Mouse (Mus musculus) layer of hippocampus, postnatal 14 days (tissue): ENCODE data around the gene A030005K14Rik. TPM values are rescaled to one million over a fixed set of nuclear protein-coding genes. Genes with fewer than 3 reads are reported as not detected.

Experiments used
- DNase-seq, 2 experiments: peaks; one replicate each; pipeline ENCODE4 v3.0.0; 2021 to 2022; ENCODE audit warnings: low spot score in 2 of 2, mixed read lengths in 1 of 2
- long read RNA-seq, 2 experiments: library from polyadenylated mRNA; stranded (forward); transcript quantifications; one replicate each; pipeline ENCODE4 v2.0.0; 2021
- total RNA-seq, 2 experiments: library from RNA; stranded (reverse); gene quantifications; 2 replicates each; pipeline ENCODE4 v1.2.3; 2021

A030005K14Rik gene
- not detected for total RNA-seq
- long read RNA-seq, experiment 1 = 0 reads
- long read RNA-seq, experiment 2 = 0 reads

GRCm38 (mm10) chr1:83059278-83059677 lies at the start of gene A030005K14Rik:
Gene A030005K14Rik, minus strand, starts transcription at chr1:83059378.
- no peak for DNase-seq

- no peak for DNase-seq
Observed at GRCm38 (mm10) chr1:83107410-83107978, 48.3 kb upstream of the A030005K14Rik start.

DNA sequence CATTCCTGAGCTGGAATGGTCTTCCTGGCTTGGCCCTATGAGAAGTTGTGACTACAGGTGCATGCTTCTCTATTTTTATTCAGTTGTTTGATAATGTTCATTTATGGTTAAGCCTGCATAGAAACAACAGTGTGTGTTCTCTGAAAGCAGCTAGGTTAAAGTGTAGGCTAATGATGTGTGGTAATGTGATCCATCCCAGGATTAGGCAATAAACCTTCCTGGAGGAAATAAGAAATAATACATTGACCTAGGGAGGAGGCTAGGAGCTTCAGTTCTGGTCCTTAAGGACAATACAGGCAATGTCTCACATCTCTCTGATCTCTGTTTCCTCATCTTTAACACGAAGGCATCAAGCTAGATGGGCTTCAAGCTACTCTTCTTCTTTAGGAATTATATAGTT lies 46.3 kb upstream of the A030005K14Rik start:
- DNase-seq = no peak

DNA sequence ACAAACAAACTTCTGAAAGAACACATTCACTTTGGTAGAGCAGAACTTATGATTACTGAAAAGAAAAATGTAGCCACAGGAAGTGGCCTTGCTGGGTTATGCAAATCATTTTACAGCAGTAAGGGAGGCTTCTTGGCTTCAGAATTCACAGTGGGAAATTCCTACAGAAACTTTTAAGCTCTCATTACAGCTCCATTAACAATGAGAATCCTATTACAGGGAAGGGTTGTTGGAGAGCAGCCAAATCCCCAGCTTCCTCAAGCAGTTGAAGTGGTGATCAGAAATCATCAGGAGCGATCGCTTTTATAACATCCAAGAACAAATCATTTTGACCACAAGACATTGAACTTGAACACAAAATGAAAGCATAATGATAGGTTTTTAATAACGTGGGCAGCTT lies 42.7 kb upstream of the A030005K14Rik start:
- peak in 1 of 2 experiments; percentile 6 for DNase-seq

GRCm38 (mm10) chr1:83099580-83100137 lies 40.5 kb upstream of the A030005K14Rik start:
- DNase-seq = no peak

DNA sequence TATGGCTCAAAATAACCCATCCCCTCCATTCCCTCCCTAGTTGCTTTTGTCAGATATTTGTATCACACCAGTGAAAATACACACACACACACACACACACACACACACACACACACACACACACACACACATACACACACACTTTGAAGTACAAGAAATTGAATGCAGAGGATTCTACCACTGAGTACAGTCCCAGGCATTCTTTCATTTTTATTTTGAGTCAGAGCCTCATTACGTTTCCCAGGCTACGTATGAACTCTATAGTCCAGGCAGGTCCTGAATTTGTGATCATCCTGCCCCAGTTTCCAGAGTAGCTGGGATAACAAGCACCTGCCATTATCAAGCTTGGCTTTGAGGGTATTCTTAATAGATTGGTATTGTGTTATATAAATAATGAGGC lies 40.0 kb upstream of the A030005K14Rik start:
- DNase-seq = no peak

GRCm38 (mm10) chr1:83096935-83097334 lies 37.8 kb upstream of the A030005K14Rik start:
- DNase-seq = no peak

GRCm38 (mm10) chr1:83091268-83091667 lies 32.1 kb upstream of the A030005K14Rik start:
- no peak for DNase-seq

DNA sequence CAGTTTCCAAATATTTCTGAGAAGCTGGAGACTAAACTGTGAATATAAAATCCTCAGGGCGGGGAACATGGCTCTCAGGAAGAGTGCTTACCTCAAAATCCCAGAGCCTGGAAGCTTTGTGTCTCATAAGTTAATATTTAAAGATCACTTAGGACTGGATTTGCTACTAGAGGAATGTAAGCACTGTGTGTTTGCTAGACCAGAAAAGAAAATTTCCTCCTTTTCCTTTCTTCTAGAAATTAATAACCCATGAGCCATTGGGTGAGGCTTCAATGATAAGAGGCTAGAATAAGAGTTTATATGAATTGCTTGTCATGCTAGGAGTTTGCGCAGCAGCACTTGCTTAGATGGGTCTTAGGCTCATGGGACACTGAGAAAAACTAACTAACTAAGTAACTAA lies 25.6 kb upstream of the A030005K14Rik start:
- DNase-seq = no peak

GRCm38 (mm10) chr1:83077016-83077415 lies 17.8 kb upstream of the A030005K14Rik start:
- DNase-seq = no peak

- DNase-seq = peak; percentile 50 to 67
Observed at GRCm38 (mm10) chr1:83076190-83076917, 17.2 kb upstream of the A030005K14Rik start.

- DNase-seq = no peak
Observed at GRCm38 (mm10) chr1:83075526-83076189, 16.5 kb upstream of the A030005K14Rik start.

DNA sequence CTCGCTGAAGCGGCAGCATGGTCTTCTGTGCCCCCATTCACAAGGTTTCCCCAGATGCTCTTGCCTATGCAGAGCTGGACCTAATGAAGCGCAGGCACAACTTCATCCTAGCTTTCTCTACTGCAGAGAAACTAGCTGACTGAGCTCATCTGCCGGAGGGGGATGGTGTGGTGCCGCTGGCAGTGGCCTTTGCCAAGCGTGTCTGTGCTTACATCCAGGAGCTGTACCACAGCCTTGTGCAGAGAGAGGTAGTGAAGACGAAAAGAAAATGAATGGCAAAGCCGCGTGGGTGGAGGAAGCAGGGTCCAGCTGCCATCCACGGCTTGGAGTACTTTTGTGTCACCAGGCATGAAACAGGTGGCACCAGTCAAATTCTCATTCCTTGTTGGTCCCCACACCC lies 8.0 kb upstream of the A030005K14Rik start:
- peak; percentile 14 for DNase-seq

GRCm38 (mm10) chr1:83066577-83066976 lies 7.4 kb upstream of the A030005K14Rik start:
- no peak for DNase-seq

DNA sequence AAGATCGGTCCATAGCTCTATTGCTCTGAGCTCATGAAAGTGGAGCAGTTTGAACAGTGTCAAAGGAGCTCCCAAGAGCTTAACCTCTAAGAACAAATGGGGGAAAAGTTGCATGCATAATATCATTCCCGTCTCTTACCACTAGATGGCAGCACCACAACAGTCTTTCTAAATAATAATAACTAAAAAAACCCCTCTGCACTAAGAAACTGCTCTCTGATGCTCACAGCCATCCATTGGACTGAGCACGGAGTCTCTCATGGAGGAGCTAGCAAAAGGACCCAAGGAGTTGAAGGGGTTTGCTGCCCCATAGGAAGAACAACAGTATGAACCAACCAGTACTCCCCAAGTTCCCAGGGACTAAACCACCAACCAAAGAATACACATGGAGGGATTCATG lies 5.7 kb upstream of the A030005K14Rik start:
- DNase-seq = no peak

DNA sequence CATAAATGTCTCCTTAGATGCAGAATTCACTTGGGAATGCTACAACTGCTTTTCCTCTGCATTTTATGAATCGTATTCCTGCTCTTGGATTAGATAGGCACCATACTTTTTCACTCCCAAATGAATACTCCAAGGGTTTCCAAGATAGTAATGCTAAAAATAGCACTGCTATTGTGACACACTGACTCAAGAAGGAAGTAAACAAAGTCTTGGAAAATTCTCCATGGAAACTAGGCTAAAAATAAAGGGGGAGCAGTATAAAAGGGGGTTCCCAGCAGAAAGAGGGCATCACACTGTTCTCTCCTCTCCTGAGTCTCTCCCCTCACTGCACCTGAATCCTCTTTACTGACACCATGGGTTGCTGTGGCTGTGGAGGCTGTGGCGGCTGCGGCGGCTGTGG lies 1.5 kb upstream of the A030005K14Rik start, which contains the start of gene Krtap28-13:
Krtap28-13 (plus strand) TSS at position 288 of the 400 bp plus-strand sequence.
- no peak for DNase-seq

DNA sequence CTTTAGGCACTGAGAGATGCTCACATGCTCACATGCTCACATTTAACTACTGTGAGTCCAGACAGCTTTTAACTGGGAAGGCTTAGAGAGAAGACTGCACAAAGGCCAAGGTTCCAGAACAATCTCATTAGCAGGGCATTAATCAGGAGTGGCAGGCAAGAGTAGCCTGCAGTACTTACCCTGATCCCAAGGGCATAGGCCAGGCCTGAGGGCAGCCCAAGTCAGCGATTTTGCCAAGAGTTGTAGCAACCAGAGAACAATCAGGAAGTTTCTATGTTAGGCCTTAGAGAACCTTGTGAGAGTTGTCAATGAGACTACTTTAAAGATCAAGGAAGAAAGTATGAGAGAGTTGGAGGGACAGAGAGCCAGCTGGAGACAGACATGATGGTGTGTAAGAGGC lies 697 bp downstream of the A030005K14Rik start:
- DNase-seq = no peak

GRCm38 (mm10) chr1:83044882-83045427 lies 14.2 kb downstream of the A030005K14Rik start, which contains the start of gene Gm47969:
Gene Gm47969, plus strand, starts transcription at chr1:83044932.
- DNase-seq = no peak

GRCm38 (mm10) chr1:83042380-83042779 lies 16.8 kb downstream of the A030005K14Rik start, which contains the start of gene Krtap28-10:
Gene Krtap28-10, minus strand, starts transcription at chr1:83042480.
- no peak for DNase-seq

DNA sequence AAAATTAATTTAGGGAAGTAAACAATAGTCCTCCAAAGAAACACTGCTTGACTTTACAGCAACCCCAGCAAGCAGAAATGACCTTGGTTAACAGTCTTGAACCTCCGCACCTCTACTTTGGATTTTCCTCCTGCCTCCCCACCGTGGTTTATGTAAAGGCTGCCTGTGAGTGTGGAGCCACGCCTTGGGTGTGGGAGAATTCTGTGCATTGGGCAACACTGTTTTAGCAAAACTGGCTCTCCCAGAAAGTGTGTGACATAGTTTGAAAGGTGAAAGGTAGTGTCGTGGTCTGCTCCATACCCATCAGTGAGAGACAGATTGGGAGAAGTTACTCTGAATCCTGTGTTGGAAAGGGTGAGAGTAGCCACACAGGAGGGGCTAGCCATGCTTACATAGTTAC lies 20.1 kb downstream of the A030005K14Rik start:
- no peak for DNase-seq

DNA sequence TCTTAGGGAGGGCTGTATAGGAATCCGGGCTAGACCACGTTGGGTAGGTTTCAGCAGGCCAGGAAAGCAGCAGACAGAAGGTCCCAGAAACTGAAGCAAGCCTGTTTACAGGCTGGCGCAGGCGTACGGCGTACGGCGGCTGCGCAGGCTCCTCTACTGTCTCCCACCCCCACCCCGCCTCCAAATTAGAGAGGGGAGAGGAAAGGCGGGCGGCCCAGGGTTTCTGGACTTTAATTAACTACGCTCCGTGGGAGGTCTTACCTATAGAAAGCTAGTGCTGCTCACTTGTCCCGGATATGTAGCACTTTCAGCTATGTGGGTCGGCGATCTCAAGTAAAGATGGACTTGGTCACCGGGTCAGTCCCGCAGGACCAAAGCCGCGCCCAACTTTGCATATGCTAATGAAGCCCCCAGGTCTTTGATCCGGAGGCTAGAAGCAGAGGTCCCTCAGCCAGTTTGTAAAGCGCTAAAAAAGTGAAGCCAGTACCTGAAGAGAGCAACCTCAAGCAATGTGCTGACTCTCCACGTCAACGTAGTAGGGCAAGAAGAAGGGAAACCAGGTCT lies 21.0 kb downstream of the A030005K14Rik start, which contains the start of gene Slc19a3:
Slc19a3 (minus strand) TSS at position 340 of the 564 bp plus-strand sequence.
- DNase-seq = peak; percentile 21 to 26
